Mouse (Mus musculus): ENCODE measurements around the gene Hvcn1. TPM values are rescaled to one million over a fixed set of nuclear protein-coding genes. Genes with fewer than 3 reads are reported as not detected.
A peak's percentile ranks its signal among the peaks of the same experiment; 100 is the strongest.
"Not testable (repeated sequence)": the region's sequence is repeated elsewhere in the genome, so short reads cannot be mapped to it uniquely, and the experiment has no call there.

Gene Hvcn1
- polyA plus RNA-seq, 1 experiment from 2014 or later: 1.6 TPM

- Histone ChIP-seq H3K27ac (replicated peaks in 1 of 2; ENCODE audit: control insufficient read depth in 1 of 2, insufficient read depth in 1 of 2, low read depth in 2 of 2, low read length in 2 of 2) (no peak overlapping the region; a peak in 1 of 4 replicates), H3K4me3 (ENCODE audit: control insufficient read depth in 1 of 2, insufficient read depth in 1 of 2, low read depth in 1 of 2, low read length in 2 of 2) (no peak overlapping the region), H3K36me3 (ENCODE audit: control insufficient read depth, insufficient read depth, low read length) (peaks cover 96% of the 10 kb centered on the region), H3K4me2 (ENCODE audit: low read length) (no peak overlapping the region), H3K4me1 (ENCODE audit: control insufficient read depth in 2 of 2, insufficient read depth in 2 of 2, low read length in 2 of 2) (peaks cover 28 to 48% of the 10 kb centered on the region in 2 experiments), H3K9ac (ENCODE audit: low read length) (no peak overlapping the region), H3K27me3 (ENCODE audit: control insufficient read depth, insufficient read depth, low read length) (no peaks in the 10 kb centered on the region), H3K9me3 (ENCODE audit: control insufficient read depth, low read length) (no peaks in the 10 kb centered on the region)
- no peak for ATAC-seq (ENCODE audit: insufficient number of reproducible peaks, insufficient read depth, low FRiP score, low read depth)
- 78% methylated on average over 13 of the region's 14 CpGs for WGBS
These were observed 38.1 kb upstream of the Hvcn1 start for GRCm38 (mm10) chr5:122168344-122169069.

GRCm38 (mm10) chr5:122171058-122171457, 35.5 kb upstream of the Hvcn1 start:
- H3K36me3 ChIP-seq (ENCODE audit: control insufficient read depth, insufficient read depth, low read length): peaks cover 87% of the 10 kb centered on the region
- H3K9me3 ChIP-seq (ENCODE audit: control insufficient read depth, low read length): no peaks in the 10 kb centered on the region
- H3K4me1 ChIP-seq (ENCODE audit: control insufficient read depth in 2 of 2, insufficient read depth in 2 of 2, low read length in 2 of 2): peaks cover 18 to 23% of the 10 kb centered on the region in 2 experiments
- WGBS: 91% methylated on average over 8 of the region's 8 CpGs
- ATAC-seq (ENCODE audit: insufficient number of reproducible peaks, insufficient read depth, low FRiP score, low read depth): no peak
- no peak overlapping the region for H3K4me2 ChIP-seq (ENCODE audit: low read length)
- H3K4me3 ChIP-seq (ENCODE audit: control insufficient read depth in 1 of 2, insufficient read depth in 1 of 2, low read depth in 1 of 2, low read length in 2 of 2): no peak overlapping the region
- H3K27ac ChIP-seq (replicated peaks in 1 of 2; ENCODE audit: control insufficient read depth in 1 of 2, insufficient read depth in 1 of 2, low read depth in 2 of 2, low read length in 2 of 2): no peak overlapping the region
- no peaks in the 10 kb centered on the region for H3K27me3 ChIP-seq (ENCODE audit: control insufficient read depth, insufficient read depth, low read length)
- H3K9ac ChIP-seq (ENCODE audit: low read length): no peak overlapping the region

DNA sequence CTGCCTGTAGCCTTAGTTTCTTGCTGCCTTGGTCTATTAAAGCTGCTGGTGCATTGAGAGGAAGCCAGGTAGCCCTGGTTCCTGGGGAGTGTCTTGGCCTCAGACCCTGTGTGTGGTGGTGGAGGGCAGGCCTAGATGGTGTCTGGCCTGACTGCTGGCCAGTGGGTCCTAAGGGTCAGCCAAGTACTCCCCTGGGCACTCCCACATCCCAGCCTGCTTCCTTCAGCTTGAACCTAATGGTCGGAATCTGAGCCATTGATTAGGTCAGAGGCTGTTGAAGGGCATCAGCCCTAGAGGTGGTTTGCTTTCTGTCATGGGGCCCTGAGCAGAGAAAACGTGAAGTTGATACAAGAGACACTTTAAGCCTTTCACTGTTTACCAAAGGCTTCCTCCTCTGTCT, 31.2 kb upstream of the Hvcn1 start:
- no peaks in the 10 kb centered on the region for H3K4me1 ChIP-seq (ENCODE audit: control insufficient read depth in 2 of 2, insufficient read depth in 2 of 2, low read length in 2 of 2)
- no peak overlapping the region for H3K4me2 ChIP-seq (ENCODE audit: low read length)
- WGBS: 51% methylated on average over 2 of the region's 2 CpGs
- H3K36me3 ChIP-seq (ENCODE audit: control insufficient read depth, insufficient read depth, low read length): peaks cover 55% of the 10 kb centered on the region
- no peaks in the 10 kb centered on the region for H3K27me3 ChIP-seq (ENCODE audit: control insufficient read depth, insufficient read depth, low read length)
- ATAC-seq (ENCODE audit: insufficient number of reproducible peaks, insufficient read depth, low FRiP score, low read depth): no peak
- H3K9ac ChIP-seq (ENCODE audit: low read length): no peak overlapping the region
- H3K4me3 ChIP-seq (ENCODE audit: control insufficient read depth in 1 of 2, insufficient read depth in 1 of 2, low read depth in 1 of 2, low read length in 2 of 2): no peak overlapping the region
- H3K27ac ChIP-seq (replicated peaks in 1 of 2; ENCODE audit: control insufficient read depth in 1 of 2, insufficient read depth in 1 of 2, low read depth in 2 of 2, low read length in 2 of 2): no peak overlapping the region
- H3K9me3 ChIP-seq (ENCODE audit: control insufficient read depth, low read length): no peaks in the 10 kb centered on the region

DNA sequence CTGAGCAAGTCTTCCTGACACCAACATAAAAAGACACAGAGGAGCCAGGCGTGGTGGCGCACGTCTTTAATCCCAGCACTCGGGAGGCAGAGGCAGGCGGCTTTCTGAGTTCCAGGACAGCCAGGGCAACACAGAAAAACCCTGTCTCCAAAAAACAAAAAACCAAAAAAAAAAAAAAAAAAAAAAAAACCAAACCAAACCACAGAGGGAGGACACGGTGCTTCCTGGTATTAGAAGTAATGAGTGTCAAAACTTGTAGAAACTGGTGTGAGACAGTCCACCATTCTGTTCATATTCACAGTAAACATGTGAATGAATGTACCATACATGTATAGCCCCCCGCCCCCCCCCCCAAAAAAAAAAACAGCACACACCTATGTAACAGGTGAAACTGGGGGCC, 30.6 kb upstream of the Hvcn1 start:
- 88% methylated on average over 7 of the region's 7 CpGs for WGBS
- Histone ChIP-seq H3K9ac (ENCODE audit: low read length) (no peak overlapping the region), H3K4me3 (ENCODE audit: control insufficient read depth in 1 of 2, insufficient read depth in 1 of 2, low read depth in 1 of 2, low read length in 2 of 2) (no peak overlapping the region), H3K36me3 (ENCODE audit: control insufficient read depth, insufficient read depth, low read length) (peaks cover 50% of the 10 kb centered on the region), H3K4me1 (ENCODE audit: control insufficient read depth in 2 of 2, insufficient read depth in 2 of 2, low read length in 2 of 2) (no peaks in the 10 kb centered on the region), H3K4me2 (ENCODE audit: low read length) (no peak overlapping the region), H3K27ac (replicated peaks in 1 of 2; ENCODE audit: control insufficient read depth in 1 of 2, insufficient read depth in 1 of 2, low read depth in 2 of 2, low read length in 2 of 2) (no peak overlapping the region), H3K27me3 (ENCODE audit: control insufficient read depth, insufficient read depth, low read length) (no peaks in the 10 kb centered on the region), H3K9me3 (ENCODE audit: control insufficient read depth, low read length) (no peaks in the 10 kb centered on the region)
- ATAC-seq (ENCODE audit: insufficient number of reproducible peaks, insufficient read depth, low FRiP score, low read depth): no peak

DNA sequence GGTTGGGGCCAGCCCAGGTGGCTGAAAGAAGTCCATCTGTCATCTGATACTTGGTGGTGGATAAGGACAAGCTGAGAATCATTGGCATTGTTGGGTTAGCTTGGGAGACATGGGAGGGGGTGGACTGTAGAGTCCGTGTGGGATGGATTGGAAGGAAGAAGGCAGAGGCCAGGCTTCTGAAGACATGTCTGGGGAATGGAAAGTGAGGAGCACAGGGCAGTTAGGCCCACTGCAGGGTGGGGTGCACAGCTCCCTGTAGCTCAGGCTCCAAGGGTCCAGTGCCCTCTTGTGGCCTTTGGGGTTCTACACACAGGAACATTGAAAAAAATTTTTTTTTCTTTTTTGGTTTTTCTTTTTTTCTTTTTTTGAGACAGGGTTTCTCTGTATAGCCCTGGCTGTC, 30.2 kb upstream of the Hvcn1 start:
- 50% methylated on average over 1 of the region's 1 CpGs for WGBS
- peaks cover 45% of the 10 kb centered on the region for H3K36me3 ChIP-seq (ENCODE audit: control insufficient read depth, insufficient read depth, low read length)
- peak; percentile 51; the same call in 1 of the 2 replicates for ATAC-seq (ENCODE audit: insufficient number of reproducible peaks, insufficient read depth, low FRiP score, low read depth)
- no peak overlapping the region for H3K9ac ChIP-seq (ENCODE audit: low read length)
- H3K27ac ChIP-seq (replicated peaks in 1 of 2; ENCODE audit: control insufficient read depth in 1 of 2, insufficient read depth in 1 of 2, low read depth in 2 of 2, low read length in 2 of 2): no peak overlapping the region
- H3K9me3 ChIP-seq (ENCODE audit: control insufficient read depth, low read length): no peaks in the 10 kb centered on the region
- no peaks in the 10 kb centered on the region for H3K27me3 ChIP-seq (ENCODE audit: control insufficient read depth, insufficient read depth, low read length)
- no peaks in the 10 kb centered on the region for H3K4me1 ChIP-seq (ENCODE audit: control insufficient read depth in 2 of 2, insufficient read depth in 2 of 2, low read length in 2 of 2)
- H3K4me2 ChIP-seq (ENCODE audit: low read length): no peak overlapping the region
- no peak overlapping the region for H3K4me3 ChIP-seq (ENCODE audit: control insufficient read depth in 1 of 2, insufficient read depth in 1 of 2, low read depth in 1 of 2, low read length in 2 of 2)

DNA sequence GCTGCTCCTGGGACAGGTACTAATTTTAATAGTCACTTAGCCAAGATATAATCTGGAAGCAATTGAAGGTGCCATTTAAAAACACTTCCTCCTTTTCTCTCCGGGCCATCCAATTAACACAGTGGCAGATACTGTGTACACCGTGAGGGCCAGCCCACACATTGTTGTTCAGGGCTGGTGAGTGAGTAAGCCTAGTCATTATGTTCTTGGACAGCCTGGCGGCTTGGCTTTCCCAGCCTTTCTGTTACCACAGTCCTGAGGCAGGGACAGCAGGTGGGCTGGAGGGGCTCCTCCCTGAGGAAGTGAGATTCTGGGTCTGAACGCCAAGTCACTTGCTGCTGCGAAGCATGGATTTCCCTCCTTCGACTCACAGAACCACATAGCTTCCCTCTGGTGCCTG, 26.9 kb upstream of the Hvcn1 start:
- no peaks in the 10 kb centered on the region for H3K4me1 ChIP-seq (ENCODE audit: control insufficient read depth in 2 of 2, insufficient read depth in 2 of 2, low read length in 2 of 2)
- H3K9ac ChIP-seq (ENCODE audit: low read length): no peak overlapping the region
- no peak overlapping the region for H3K4me2 ChIP-seq (ENCODE audit: low read length)
- H3K27ac ChIP-seq (replicated peaks in 1 of 2; ENCODE audit: control insufficient read depth in 1 of 2, insufficient read depth in 1 of 2, low read depth in 2 of 2, low read length in 2 of 2): no peak overlapping the region
- no peaks in the 10 kb centered on the region for H3K9me3 ChIP-seq (ENCODE audit: control insufficient read depth, low read length)
- 60% methylated on average over 6 of the region's 6 CpGs for whole genome bisulfite sequencing
- H3K4me3 ChIP-seq (ENCODE audit: control insufficient read depth in 1 of 2, insufficient read depth in 1 of 2, low read depth in 1 of 2, low read length in 2 of 2): no peak overlapping the region
- ATAC-seq (ENCODE audit: insufficient number of reproducible peaks, insufficient read depth, low FRiP score, low read depth): no peak; the same call in 1 of the 2 replicates
- no peaks in the 10 kb centered on the region for H3K27me3 ChIP-seq (ENCODE audit: control insufficient read depth, insufficient read depth, low read length)
- H3K36me3 ChIP-seq (ENCODE audit: control insufficient read depth, insufficient read depth, low read length): peaks cover 20% of the 10 kb centered on the region

DNA sequence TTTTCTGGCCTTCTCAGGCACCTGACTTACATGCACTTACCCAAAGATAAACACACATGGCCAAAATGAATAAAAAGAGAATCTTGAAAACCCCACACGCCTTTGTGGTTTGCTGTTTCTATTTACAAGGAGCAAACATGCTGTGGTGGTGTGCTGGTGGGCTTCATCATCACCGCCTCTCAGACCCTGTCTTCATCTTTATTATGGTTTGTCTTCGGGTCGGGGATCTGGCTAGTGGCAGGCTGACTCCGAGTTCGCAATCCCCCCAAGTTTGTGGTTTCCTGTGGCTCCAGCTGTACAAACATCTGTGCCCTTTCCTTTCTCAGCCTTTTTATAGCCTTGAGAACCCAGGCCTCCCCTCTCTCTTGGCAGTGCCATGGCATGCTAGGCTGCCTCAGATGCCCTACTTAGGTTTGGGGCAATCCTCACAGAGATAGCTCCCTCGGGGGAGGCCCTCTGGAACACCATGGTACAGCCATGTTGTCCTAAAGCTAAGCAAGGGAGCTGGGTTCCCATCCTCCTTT, 22.3 kb upstream of the Hvcn1 start:
- ATAC-seq (ENCODE audit: insufficient number of reproducible peaks, insufficient read depth, low FRiP score, low read depth): no peak
- Histone ChIP-seq H3K27ac (replicated peaks in 1 of 2; ENCODE audit: control insufficient read depth in 1 of 2, insufficient read depth in 1 of 2, low read depth in 2 of 2, low read length in 2 of 2) (no peak overlapping the region), H3K4me2 (ENCODE audit: low read length) (no peak overlapping the region), H3K36me3 (ENCODE audit: control insufficient read depth, insufficient read depth, low read length) (no peaks in the 10 kb centered on the region), H3K4me1 (ENCODE audit: control insufficient read depth in 2 of 2, insufficient read depth in 2 of 2, low read length in 2 of 2) (no peaks in the 10 kb centered on the region), H3K4me3 (ENCODE audit: control insufficient read depth in 1 of 2, insufficient read depth in 1 of 2, low read depth in 1 of 2, low read length in 2 of 2) (no peak overlapping the region), H3K27me3 (ENCODE audit: control insufficient read depth, insufficient read depth, low read length) (no peaks in the 10 kb centered on the region), H3K9me3 (ENCODE audit: control insufficient read depth, low read length) (no peaks in the 10 kb centered on the region), H3K9ac (ENCODE audit: low read length) (no peak overlapping the region)
- 82% methylated on average over 7 of the region's 7 CpGs for WGBS

GRCm38 (mm10) chr5:122184858-122185257, 21.7 kb upstream of the Hvcn1 start:
- not testable (repeated sequence) for H3K27me3 ChIP-seq (ENCODE audit: control insufficient read depth, insufficient read depth, low read length); H3K27ac ChIP-seq (replicated peaks in 1 of 2; ENCODE audit: control insufficient read depth in 1 of 2, insufficient read depth in 1 of 2, low read depth in 2 of 2, low read length in 2 of 2); H3K4me3 ChIP-seq (ENCODE audit: control insufficient read depth in 1 of 2, insufficient read depth in 1 of 2, low read depth in 1 of 2, low read length in 2 of 2); H3K36me3 ChIP-seq (ENCODE audit: control insufficient read depth, insufficient read depth, low read length); H3K4me2 ChIP-seq (ENCODE audit: low read length); H3K9ac ChIP-seq (ENCODE audit: low read length); ATAC-seq (ENCODE audit: insufficient number of reproducible peaks, insufficient read depth, low FRiP score, low read depth); H3K9me3 ChIP-seq (ENCODE audit: control insufficient read depth, low read length); H3K4me1 ChIP-seq (ENCODE audit: control insufficient read depth in 2 of 2, insufficient read depth in 2 of 2, low read length in 2 of 2)
- 97% methylated on average over 6 of the region's 6 CpGs for WGBS

Data from heart, embryonic 14.5 days (tissue).